Mouse (Mus musculus) myocyte (in vitro differentiated cells): Measurements from ENCODE around the gene Fam43b.

Source experiments
- CEBPB ChIP-seq: IDR thresholded peaks from 2 replicates; pipeline ENCODE4 v1.6.1; 2011; ENCODE audit warnings: mild to moderate bottlenecking, moderate library complexity; ENCODE audit not compliant: poor library complexity, insufficient read depth, severe bottlenecking
- E2F4 ChIP-seq: IDR thresholded peaks from one replicate; pipeline ENCODE4 v1.6.1; 2011; ENCODE audit warnings: mild to moderate bottlenecking, control low read depth, moderate library complexity; ENCODE audit not compliant: insufficient read depth
- MAX ChIP-seq: IDR thresholded peaks from one replicate; pipeline ENCODE4 v1.6.1; 2011; ENCODE audit warnings: low read depth, mild to moderate bottlenecking, control low read depth
- MYOD1 ChIP-seq, 3 experiments: IDR thresholded peaks; one replicate each; pipeline ENCODE4 v1.6.1; 2011; ENCODE audit warnings: control low read depth in 2 of 3, low read depth in 2 of 3, mild to moderate bottlenecking in 2 of 3, moderate library complexity in 1 of 3; ENCODE audit not compliant: insufficient read length in 2 of 3, control insufficient read depth in 1 of 3
- MYOG ChIP-seq, 3 experiments: IDR thresholded peaks; one replicate each; pipeline ENCODE4 v1.6.1; 2011; ENCODE audit warnings: control low read depth in 2 of 3, low read depth in 2 of 3, mild to moderate bottlenecking in 2 of 3; ENCODE audit not compliant: insufficient read length in 2 of 3, control insufficient read depth in 1 of 3, insufficient read depth in 1 of 3
- POLR2A ChIP-seq: IDR thresholded peaks from one replicate; pipeline ENCODE4 v1.6.1; 2011; ENCODE audit warnings: low read depth, mild to moderate bottlenecking, control low read depth, moderate library complexity; ENCODE audit not compliant: insufficient read length
- POLR2AphosphoS2 ChIP-seq: IDR thresholded peaks from one replicate; pipeline ENCODE4 v1.6.1; 2011; ENCODE audit warnings: low read depth, control low read depth; ENCODE audit not compliant: insufficient read length
- USF1 ChIP-seq: IDR thresholded peaks from one replicate; pipeline ENCODE4 v1.6.1; 2011; ENCODE audit warnings: low read depth, mild to moderate bottlenecking, control low read depth, moderate library complexity

DNA sequence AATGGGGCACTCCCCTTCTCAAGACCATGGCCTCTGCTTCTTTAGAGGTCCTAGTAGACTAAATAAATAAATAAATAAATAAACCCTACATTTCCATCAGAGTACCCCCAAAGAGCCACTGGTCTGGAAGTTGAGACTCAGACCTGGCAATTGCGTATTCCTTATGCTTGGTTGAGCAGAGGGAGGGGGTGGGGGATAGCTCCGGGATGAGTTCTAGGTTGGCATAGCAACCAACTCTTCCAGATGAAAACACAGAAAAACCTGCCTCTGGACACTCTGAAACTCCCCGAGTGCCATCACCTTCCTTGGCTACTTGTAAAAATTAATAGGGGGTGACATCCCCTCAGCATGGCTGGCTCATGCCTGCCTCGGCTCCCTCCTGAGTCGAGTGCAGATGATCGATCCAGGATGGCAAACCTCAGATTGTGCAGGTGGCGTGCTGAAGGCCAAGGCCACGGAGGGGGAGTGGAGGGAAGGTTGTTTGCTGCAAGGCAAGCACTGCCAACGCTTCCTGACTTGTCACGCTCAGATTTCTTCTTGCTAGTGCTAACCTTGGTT is 16.1 kb downstream of the Fam43b start:
- TF ChIP-seq POLR2A (no peak), MYOG (IDR thresholded peaks at IDR 0.05; ENCODE audit: control insufficient read depth in 1 of 3, insufficient read depth in 1 of 3, insufficient read length in 2 of 3, low read depth in 2 of 3) (no peak), E2F4 (no peak), USF1 (no peak), CEBPB (no peak), POLR2AphosphoS2 (no peak), MAX (no peak), MYOD1 (IDR thresholded peaks at IDR 0.05; ENCODE audit: control insufficient read depth in 1 of 3, insufficient read length in 2 of 3, low read depth in 2 of 3) (no peak)
